Mouse (Mus musculus) gastrocnemius, adult 2 months (tissue): Measurements from ENCODE around the gene Rusc2. TPM values are rescaled to one million over a fixed set of nuclear protein-coding genes. Genes with fewer than 3 reads are reported as not detected.
A peak's percentile ranks its signal among the peaks of the same experiment; 100 is the strongest.

Experiments used
- DNase-seq: peaks from one replicate; pipeline ENCODE4 v3.0.0; 2022
- H3K27ac ChIP-seq: fragments of 200-600 bp; 2 replicates; pipeline ENCODE4 v1.8.1; 2022; ENCODE audit warnings: mild to moderate bottlenecking
- H3K4me3 ChIP-seq: fragments of 200-600 bp; 2 replicates; pipeline ENCODE4 v1.8.1; 2022; ENCODE audit warnings: mild to moderate bottlenecking, moderate library complexity
- CTCF ChIP-seq: fragments of 200-600 bp; IDR thresholded peaks from 2 replicates; pipeline ENCODE4 v1.8.1; 2022; ENCODE audit warnings: antibody characterized with exemption, mild to moderate bottlenecking, moderate library complexity
- intact Hi-C: fragments of 180-260 bp; cut with DNase I; formaldehyde crosslinking; loops from one replicate; pipeline ENCODE4 v1.15.1; 2025
- total RNA-seq, 2 experiments: library from RNA; stranded (reverse); gene quantifications; 2 replicates each; pipeline ENCODE4 v1.2.3; 2021

The Rusc2 gene
- total RNA-seq, 2 experiments from 2014 or later: 19.0 to 29.6 TPM

DNA sequence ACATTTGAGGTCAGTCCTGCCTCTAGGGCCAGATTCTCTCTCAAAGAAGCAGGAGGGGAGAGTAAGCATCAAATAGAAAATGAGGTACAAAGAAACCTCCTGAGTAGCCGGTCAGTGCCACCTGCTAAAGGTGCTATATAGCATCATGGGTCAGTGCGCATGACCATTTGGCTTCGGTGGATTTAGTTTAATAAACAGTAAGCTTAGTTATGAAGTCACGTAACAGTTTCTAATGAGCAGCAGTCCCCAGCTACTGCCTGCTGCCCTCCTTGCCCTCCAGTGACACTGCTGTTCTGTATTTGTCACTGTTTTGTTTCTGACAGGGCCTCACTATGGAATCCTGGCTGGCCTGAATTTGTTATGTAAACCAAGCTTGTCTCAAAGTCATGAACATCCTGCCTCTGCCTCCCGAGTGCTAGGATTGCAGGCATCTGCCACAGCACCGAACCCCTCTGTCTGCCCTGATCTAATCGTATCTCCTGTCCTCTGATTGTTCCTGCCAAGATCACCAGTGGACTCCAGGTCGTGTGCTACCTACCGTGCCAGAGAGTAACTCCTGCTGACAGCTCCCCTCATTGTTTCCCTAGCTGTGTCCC lies 8.2 kb downstream of the Rusc2 start:
- DNase-seq: no peak
- H3K4me3 ChIP-seq: no peak overlapping the region
- no peak for TF ChIP-seq CTCF
- H3K27ac ChIP-seq: peak overlapping the region; percentile 95
- intact Hi-C loops: no loop called here

DNA sequence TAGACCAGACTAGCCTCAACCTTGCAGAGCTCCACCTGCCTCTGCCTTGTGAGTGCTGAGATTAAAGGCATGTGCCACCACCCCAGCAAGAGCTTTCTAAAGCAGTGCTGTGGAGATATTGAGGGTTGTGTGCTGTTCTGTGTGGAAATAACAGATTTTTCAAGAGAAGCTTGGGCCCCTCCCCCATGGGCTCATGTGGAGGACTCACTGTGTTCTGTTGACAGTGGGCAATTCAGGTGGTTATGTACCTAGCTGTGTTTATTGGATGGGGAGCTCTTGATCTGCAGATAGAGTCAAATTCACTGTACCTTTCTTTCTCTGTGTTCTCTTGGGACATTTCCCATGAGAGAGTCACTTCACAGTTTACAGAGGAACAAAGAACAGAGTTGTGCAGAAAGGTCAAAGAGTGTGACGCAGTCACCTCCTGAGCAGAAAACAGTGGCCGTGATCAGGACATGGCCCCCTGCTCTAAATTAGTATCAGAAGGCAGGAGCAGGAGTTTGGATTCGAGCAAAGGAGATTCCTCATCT lies 9.8 kb downstream of the Rusc2 start:
- H3K4me3 ChIP-seq: no peak overlapping the region
- H3K27ac ChIP-seq: peak overlapping the region; percentile 95
- intact Hi-C loops: no loop called here
- DNase-seq: no peak
- TF ChIP-seq CTCF: no peak

DNA sequence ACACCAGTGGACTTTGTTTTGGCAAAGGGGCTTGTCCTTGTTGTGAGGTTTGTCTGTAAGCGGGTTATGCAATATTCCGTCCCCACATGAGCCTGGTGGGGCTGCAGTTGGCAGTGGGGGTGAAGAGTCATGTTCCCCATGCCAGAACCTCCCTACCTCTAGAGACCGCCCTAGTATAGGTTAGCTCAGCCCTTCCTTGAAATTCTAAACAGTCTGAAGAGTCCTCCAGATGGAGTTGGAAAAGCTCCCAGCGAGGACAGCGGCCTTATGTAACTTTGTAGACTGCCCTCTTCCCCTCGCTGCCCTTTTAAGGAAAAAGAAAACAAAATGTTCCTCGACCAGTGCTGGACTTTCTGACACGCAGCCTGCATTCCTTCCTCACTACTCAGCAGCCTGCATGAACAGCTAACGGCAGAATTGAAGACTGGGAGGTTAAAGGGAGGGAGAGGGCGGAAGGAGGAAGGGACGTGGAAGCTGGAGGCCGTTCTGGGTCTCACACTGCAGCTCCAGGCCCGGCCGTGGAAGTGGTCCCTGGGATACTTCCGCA lies 12.6 kb downstream of the Rusc2 start:
- H3K4me3 ChIP-seq: peak overlapping the region; percentile 65
- TF ChIP-seq CTCF: peak; percentile 23; the same call in 1 of the 2 replicates
- peak; percentile 81 for DNase-seq
- H3K27ac ChIP-seq: peak overlapping the region; percentile 95
- intact Hi-C loops: no loop called here

- DNase-seq: no peak
- no peak for TF ChIP-seq CTCF
- intact Hi-C loops: no loop called here
- Histone ChIP-seq H3K27ac (peak overlapping the region; percentile 95), H3K4me3 (peak overlapping the region; percentile 65)
These were observed 13.4 kb downstream of the Rusc2 start for GRCm38 (mm10) chr4:43395147-43395546.

DNA sequence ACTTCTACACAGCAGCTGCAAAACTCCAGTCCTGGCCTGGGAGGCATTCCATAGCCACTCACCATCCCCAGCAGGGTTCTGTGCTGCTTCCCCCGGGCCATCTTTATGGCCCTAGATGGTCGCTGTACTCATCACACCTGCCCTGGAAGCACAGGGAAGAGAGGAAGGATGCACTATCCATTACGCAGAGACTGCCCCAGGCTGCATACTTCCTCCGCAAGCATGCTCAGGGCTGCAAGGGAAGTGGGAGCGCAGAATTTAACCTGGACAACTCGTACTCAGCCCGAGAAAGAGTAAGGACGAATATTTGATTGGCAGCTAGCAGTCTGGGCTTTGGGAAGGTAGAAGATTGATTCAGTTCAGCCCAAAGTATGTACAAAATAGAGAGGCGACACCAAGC lies 14.1 kb downstream of the Rusc2 start:
- intact Hi-C loops: no loop called here
- DNase-seq: no peak
- H3K4me3 ChIP-seq: no peak overlapping the region
- TF ChIP-seq CTCF: no peak
- H3K27ac ChIP-seq: peak overlapping the region; percentile 95

DNA sequence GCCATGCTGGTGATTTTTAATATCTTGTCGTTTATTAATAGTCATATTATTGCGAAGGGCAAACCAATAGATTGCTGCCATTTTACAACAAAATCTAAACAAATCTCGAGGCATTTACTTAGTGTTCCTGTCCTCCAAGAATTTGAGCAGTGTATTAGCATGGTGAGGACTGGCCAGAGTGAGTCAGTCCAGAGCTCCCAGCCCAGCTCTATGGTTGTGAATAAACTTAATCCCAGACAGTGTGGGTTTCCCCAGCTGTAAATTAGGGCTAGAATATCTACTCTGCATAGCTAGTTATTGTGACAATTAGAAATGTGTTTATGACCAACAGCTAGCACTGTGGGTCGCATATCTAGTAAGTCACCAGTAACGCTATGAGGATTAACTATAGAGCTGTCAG lies 14.6 kb downstream of the Rusc2 start:
- peak overlapping the region; percentile 95 for H3K27ac ChIP-seq
- H3K4me3 ChIP-seq: no peak overlapping the region
- DNase-seq: no peak
- TF ChIP-seq CTCF: no peak
- intact Hi-C loops: no loop called here

- TF ChIP-seq CTCF: no peak
- intact Hi-C loops: no loop called here
- Histone ChIP-seq H3K27ac (peak overlapping the region; percentile 95), H3K4me3 (no peak overlapping the region)
- no peak for DNase-seq
These were observed 16.2 kb downstream of the Rusc2 start for GRCm38 (mm10) chr4:43398014-43398413.

DNA sequence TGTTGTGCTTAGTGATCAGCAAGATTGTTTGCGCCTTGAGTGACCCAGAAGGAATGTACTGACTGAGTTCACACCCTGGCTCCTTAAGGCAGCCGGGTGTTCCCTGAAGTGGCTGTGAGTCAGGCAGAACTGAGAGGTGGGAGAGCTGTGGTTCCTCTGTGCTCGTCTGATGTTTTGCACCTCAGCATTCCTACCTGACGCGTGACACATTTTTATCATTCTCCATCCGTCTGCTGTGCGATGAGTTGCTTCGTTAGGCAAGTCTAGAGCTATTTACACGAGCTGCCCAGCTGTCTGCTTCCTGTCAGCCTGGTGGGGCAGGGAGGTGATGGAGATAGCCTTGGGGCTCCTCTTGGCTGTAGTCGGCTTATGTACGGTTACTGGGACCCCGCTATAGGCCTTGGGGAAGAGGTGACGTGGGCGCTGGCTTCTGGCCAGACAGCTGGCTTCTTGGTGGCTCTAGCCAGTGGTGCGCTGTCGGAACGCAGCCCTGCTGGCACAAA lies 17.1 kb downstream of the Rusc2 start:
- peak; percentile 81 for DNase-seq
- peak overlapping the region; percentile 65 for H3K4me3 ChIP-seq
- TF ChIP-seq CTCF: no peak
- intact Hi-C loops: no loop called here
- H3K27ac ChIP-seq: peak overlapping the region; percentile 95

DNA sequence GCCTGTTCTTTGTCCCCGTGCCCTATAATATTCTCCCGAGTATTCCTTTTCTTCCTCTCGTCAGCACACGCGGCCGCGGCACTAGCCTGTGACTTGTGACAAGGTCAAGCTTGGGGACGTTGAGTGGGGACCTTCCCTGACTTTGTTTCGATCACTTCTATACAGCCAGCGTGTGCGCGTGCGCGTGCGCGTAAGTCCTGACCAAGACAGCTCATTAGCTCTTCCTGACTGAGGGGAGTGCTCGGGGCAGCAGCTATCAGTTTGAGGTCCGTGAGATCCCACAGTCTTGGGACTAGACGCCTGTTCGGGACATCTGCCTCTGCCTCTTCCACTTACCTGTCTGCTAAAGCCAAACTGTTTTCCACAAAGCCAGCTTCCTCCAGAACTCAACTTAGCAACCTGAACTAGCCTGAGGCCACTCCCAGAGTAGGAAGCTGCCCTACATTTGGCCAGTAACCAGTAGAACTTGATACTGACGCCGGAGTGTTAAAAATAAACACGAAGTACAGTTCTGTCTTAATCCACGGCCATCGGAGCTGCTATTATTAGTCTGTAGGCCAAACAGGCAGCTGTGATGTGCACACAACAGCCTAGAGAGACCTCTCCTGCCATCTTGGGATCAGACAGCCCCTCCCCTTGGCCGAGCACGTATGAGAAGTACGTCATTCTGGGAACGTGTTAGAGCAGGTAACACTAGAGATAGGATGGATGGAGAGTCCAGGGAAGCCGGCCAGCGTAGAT lies 17.8 kb downstream of the Rusc2 start:
- TF ChIP-seq CTCF: no peak
- intact Hi-C loops: loop anchor here (10.0 kb wide), 1 partner anchor 355 kb away; the partner anchor contains the start of gene Fam214b
- DNase-seq: peak; percentile 80
- H3K4me3 ChIP-seq: peak overlapping the region; percentile 65
- H3K27ac ChIP-seq: peak overlapping the region; percentile 95

- peak; percentile 69 for DNase-seq
- Histone ChIP-seq H3K27ac (peak overlapping the region; percentile 95), H3K4me3 (peak overlapping the region; percentile 51)
- intact Hi-C loops: loop anchor here (10.0 kb wide), 1 partner anchor 356 kb away; the partner anchor contains the start of gene Fam214b
- no peak for TF ChIP-seq CTCF
These were observed 19.2 kb downstream of the Rusc2 start for GRCm38 (mm10) chr4:43400976-43401375.

- Histone ChIP-seq H3K27ac (peak overlapping the region; percentile 95), H3K4me3 (peak overlapping the region; percentile 51)
- intact Hi-C loops: loop anchor here (10.0 kb wide), 1 partner anchor 357 kb away; the partner anchor contains the start of gene Fam214b
- no peak for TF ChIP-seq CTCF
- DNase-seq: peak; percentile 11
These were observed 19.7 kb downstream of the Rusc2 start for GRCm38 (mm10) chr4:43401486-43401885.

GRCm38 (mm10) chr4:43402212-43402611 lies 20.4 kb downstream of the Rusc2 start:
- peak overlapping the region; percentile 51 for H3K4me3 ChIP-seq
- peak; percentile 70 for DNase-seq
- intact Hi-C loops: loop anchor here (10.0 kb wide), 1 partner anchor 357 kb away; the partner anchor contains the start of gene Fam214b
- TF ChIP-seq CTCF: no peak
- peak overlapping the region; percentile 95 for H3K27ac ChIP-seq
